Mouse (Mus musculus) kidney, postnatal 10 days (tissue): ENCODE data around the gene Frmd4a.

ENCODE experiments used
- DNase-seq: peaks from one replicate; pipeline ENCODE4 v3.0.0; 2021; ENCODE audit warnings: mixed read lengths

Frmd4a gene

DNA sequence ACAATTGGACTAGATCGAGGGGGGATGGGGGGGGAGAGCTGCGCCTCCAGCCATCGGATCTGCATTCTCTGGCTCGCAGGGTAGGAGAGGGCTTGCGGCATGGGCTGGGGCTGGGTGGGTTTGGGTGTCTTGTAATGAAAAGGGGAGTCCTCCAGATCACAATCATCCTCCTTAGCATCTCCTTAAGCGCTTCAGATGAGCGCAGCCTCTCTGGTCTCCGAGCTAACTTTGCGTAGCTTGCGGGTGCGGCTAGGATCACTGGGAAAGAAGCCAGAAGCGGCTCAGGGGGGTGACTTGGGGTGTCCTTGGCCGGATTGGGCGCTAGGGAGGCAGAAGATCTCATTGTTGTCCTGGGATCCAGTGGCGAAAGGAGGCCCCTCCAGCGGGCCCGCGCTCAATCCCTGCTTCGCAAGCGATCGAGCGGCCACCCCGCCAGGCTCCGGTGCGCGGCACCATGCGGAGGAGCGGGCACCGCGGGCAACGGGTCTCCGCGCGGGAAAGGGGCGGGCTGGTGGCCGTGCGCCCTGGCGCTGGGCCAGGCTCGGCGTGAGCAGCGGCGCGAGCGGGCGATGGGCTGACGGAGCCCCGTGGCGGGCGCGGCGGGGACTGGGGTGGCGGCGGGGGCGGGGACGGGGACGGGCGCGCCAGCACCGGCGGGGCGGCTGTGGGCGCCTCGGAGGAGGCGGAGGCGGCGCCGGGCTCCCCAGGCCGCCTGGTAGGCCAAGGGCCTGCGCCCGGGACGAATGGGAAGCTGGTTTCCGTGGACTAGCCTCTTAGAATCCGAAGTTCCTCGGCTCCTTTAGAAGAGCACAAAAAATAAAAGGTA is 383.5 kb downstream of the Frmd4a start:
- peak; percentile 70 for DNase-seq

- DNase-seq: peak; percentile 39
These were observed 384.4 kb downstream of the Frmd4a start for GRCm38 (mm10) chr2:4401597-4402581.

GRCm38 (mm10) chr2:4406977-4407376 is 389.5 kb downstream of the Frmd4a start:
- no peak for DNase-seq

GRCm38 (mm10) chr2:4409810-4410433 is 392.4 kb downstream of the Frmd4a start:
- no peak for DNase-seq

GRCm38 (mm10) chr2:4412870-4413595 is 395.5 kb downstream of the Frmd4a start:
- peak; percentile 23 for DNase-seq

GRCm38 (mm10) chr2:4413596-4414335 is 396.2 kb downstream of the Frmd4a start:
- DNase-seq: no peak

GRCm38 (mm10) chr2:4420679-4421312 is 403.3 kb downstream of the Frmd4a start:
- no peak for DNase-seq

DNA sequence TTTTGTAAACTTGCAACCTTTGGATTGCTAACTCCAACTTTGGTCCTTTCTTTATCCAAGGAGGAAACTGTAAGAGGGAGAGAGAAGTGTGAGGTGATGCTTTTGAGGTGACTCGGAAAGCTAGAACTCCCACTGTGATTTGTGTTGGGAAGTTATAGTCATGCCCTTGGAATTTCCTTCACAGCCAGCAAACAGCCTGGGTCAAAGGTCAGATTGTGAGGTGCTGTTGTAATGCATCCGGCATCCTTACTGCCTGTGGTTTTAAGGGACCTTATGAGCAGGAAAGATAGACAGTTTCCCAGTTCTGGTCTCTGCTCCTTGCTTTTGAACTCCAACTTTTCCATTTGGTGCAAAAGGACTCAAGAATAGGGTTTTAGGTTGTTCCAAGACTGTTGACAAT is 404.2 kb downstream of the Frmd4a start:
- DNase-seq: peak; percentile 41

DNA sequence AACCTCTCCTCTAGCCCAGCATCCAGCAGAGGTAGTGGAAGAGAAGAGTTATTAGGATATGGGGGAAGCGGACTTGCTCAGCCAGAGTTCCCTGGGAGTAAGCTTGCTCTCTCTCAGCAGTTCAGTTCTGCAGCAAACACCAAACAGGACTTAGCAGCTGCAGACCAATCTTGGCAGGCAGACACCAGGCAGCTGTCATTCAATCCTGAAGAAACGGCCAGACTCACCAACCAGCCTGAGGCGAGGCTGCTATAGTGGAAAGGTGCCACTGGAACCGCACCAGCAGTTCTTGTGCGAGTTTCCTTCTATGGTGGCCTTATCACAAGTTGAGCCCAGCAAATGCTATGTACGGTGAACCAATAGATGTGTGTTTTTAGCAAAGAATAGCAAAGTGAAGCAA is 406.4 kb downstream of the Frmd4a start:
- no peak for DNase-seq

GRCm38 (mm10) chr2:4428407-4428855 is 410.9 kb downstream of the Frmd4a start:
- DNase-seq: no peak

DNA sequence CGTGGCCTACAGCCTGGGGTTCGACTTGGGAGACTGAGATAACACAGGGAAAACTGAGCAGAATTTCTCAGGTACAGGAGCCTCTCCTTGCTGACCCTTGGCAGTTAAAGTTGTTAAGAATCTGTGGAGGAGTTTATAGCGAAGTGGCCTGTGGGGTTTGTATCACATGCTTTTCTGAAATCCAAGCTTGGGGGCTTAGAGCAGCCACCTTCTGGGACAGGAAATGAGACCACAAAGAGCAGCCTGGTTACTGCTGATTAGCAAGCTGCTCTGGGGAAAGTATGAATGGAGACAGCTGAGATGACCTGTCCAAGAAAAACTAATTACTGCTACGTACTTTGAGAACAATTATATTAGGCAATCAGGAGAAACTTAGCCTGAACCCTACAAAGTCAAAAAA is 415.6 kb downstream of the Frmd4a start:
- DNase-seq: no peak

- no peak for DNase-seq
These were observed 417.5 kb downstream of the Frmd4a start for GRCm38 (mm10) chr2:4435051-4435450.

DNA sequence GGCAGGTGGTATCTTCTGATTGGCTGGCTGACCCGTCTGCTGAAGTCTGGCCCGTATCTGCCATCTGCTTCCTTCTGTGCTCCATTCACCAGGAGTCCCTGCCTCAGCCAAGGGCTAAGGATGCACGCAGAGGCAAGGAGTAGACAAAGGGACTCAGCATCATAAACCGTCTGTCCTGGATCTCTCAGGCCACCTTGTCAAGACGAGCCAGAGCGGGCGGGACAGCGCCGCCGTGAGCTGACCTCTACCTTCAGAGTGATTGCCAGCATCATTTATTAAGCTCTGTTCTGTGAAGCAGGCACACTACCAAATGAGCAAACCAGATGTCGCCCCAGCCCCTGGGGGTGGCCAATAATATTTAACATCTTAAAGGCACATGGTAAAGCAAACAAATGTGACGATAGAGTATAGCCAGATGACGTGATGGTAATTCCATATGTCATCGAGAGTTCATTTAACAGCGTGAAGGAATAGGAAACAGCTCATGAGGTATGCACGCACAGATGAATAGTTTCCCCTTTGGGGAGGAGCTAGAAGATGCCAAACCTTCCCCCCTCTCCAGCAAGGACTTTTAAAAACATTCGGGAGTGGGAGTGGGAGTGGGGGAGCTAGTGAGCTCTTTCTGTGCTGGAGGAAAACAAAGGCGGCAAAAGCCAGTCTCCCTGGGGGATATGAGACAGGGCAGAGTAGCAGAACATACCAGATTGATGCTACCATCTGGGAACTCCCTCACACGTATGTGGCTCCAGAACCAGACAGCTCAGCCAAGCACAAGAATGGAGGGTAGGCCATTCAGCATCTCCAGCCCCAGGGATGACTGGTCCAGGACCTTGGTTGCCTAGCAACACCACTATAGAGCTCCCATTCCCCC is 419.1 kb downstream of the Frmd4a start:
- no peak for DNase-seq

- DNase-seq: no peak
These were observed 421.2 kb downstream of the Frmd4a start for GRCm38 (mm10) chr2:4438739-4439138.

DNA sequence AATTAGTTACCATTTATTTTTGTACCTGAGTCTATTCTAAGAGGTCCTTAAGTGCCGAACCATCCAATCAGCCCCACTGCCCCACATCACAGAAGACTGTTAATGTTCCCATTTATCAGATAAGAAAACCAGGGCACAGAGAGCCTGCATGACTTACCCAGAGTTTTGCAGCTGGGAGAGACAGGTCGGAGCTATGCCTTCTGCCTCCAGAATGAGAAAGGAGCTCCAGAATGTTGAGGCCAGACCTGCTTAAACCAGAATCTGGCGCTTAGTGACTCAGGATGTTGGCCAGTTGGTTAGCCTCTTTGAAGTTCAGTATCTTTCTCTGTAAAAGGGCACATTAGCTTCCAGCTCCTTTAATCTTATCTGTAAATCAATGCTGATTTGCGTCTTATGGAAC is 422.4 kb downstream of the Frmd4a start:
- DNase-seq: no peak

DNA sequence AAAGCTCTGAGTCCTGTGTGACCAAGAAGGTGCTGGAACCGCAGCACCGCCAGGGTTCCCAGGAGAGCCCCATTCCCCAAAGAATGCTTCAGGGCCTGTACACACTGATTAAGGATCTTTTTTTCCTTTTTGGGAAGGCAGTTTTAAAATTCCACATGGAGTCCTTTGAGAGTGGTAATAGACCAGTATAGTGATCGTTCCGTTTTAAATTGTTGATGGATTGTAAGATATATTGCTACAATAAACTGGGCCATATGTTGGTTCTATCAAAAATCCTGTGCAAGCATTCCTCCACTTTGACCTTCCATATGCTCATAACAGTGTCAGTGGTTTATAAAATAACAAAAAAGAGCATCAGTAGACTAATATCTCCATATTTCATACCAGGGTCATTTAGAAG is 424.3 kb downstream of the Frmd4a start:
- no peak for DNase-seq

- no peak for DNase-seq
These were observed 427.2 kb downstream of the Frmd4a start for GRCm38 (mm10) chr2:4444740-4445139.

DNA sequence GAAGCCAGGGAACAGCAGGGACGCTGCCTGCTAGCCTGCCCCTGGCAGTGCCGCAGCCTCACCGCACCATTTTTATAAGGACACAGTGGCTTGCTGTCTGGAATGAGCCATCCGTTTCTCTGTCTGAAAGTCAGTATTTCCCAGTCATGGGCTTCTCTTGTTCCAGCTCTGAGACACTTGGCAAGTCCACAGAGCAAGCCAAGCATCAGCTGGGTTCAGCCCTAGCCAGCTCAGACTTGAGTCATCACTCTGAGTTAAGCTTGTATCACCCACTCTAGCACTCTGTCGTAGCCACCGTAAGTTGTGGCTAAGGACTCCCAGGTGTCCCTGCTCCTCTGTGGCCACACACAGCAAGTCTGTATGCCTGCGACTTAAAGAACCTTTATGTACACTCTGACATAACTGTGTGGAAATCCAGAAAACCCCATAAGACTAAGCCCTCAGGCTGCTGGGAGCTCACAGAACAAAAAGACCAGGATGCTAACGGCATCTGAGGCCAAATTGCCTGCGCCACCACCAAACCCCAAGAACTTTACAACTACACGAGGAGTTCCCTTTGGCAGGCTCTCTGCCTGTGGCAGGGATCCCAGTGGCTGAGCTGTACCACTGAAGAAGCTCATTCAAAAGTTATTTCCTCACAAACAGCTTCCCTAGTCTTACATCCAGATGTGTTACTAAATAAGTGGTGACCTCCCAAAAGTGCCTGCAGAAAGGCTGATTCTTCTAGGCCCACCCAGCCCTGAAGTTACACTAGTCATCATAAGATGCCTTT is 428.3 kb downstream of the Frmd4a start:
- peak; percentile 53 for DNase-seq

- peak; percentile 53 for DNase-seq
These were observed 432.5 kb downstream of the Frmd4a start for GRCm38 (mm10) chr2:4449860-4450480.
